Comparison of ENCODE assay signal across 1 mouse cellular context in genomic region chr11:75551961-75552441, GRCm38 (mm10).
TF ChIP-seq lines count a peak whose summit lies in the region.

No protein-coding gene starts in this region.

TF ChIP-seq in CH12.LX, 34 proteins besides CTCF, POLR2A, EP300 and RAD21 (continued from another document):
- TF ChIP-seq MAX (IDR thresholded peaks at IDR 0.05; ENCODE audit: low read length) (no peak; the same call in 1 of the 2 replicates), TCF12 (IDR thresholded peaks at IDR 0.05; ENCODE audit: low read depth, low read length) (peak; percentile 87; the same call in 1 of the 2 replicates), JUND (conservative IDR thresholded peaks at IDR 0.05; ENCODE audit: low read depth, low read length) (0 out of 2 replicates have a peak, but pooled peaks have one; percentile 7), MYC (IDR thresholded peaks at IDR 0.05; ENCODE audit: low read depth, low read length) (0 out of 2 replicates have a peak, but pooled peaks have one; percentile 34), ETS1 (conservative IDR thresholded peaks at IDR 0.05; ENCODE audit: low read depth, low read length) (peak; percentile 98), ZNF384 (IDR thresholded peaks at IDR 0.05; ENCODE audit: low read depth, low read length) (no peak), IRF4 (IDR thresholded peaks at IDR 0.05; ENCODE audit: low read depth, low read length) (peak; percentile 59; the same call in 1 of the 2 replicates), ZC3H11A (IDR thresholded peaks at IDR 0.05; ENCODE audit: low read depth, low read length) (no peak), MEF2A (IDR thresholded peaks at IDR 0.05; ENCODE audit: borderline replicate concordance, low read depth, low read length) (peak; percentile 66; the same call in 1 of the 2 replicates)
